9 mouse cellular contexts compared by ENCODE assay signal in genomic region chr11:107853088-107853487, GRCm38 (mm10). TPM values are rescaled to one million over a fixed set of nuclear protein-coding genes. Genes with fewer than 3 reads are reported as not detected.
A peak's percentile ranks its signal among the peaks of the same experiment; 100 is the strongest.
DNase-seq lines count a peak whose midpoint lies in the region; ATAC-seq and TF ChIP-seq lines count a peak whose summit lies in the region.
"Had no signal": no experiment of that assay in that cellular context is flagged by ENCODE, and none has a peak within 500 bp of the region (broad histone marks: within the 10 kb centered on the region; RNA-seq: fewer than 3 reads in every experiment).

No protein-coding gene starts in this region.

- H3K9me3 ChIP-seq in intestine, postnatal 0 days (ENCODE audit: control insufficient read depth) = no peaks in the 10 kb centered on the region
- H3K9me3 ChIP-seq in intestine, embryonic 15.5 days = no peaks in the 10 kb centered on the region
- H3K9me3 ChIP-seq: embryonic facial prominence, embryonic 13.5 days had no signal

- peak; percentile 76 for TF ChIP-seq CTCF in intestine, postnatal 0 days (IDR thresholded peaks at IDR 0.05; ENCODE audit: low read depth)

- WGBS in intestine, postnatal 0 days = 30% methylated on average over 1 of the region's 1 CpGs
- WGBS in intestine, embryonic 15.5 days = 29% methylated on average over 1 of the region's 1 CpGs

- 0 out of 2 replicates have a peak, but pooled peaks cover 3% of the 10 kb centered on the region for H3K27me3 ChIP-seq in intestine, postnatal 0 days (replicated peaks; ENCODE audit: control insufficient read depth, insufficient read depth, low read length)
- H3K27me3 ChIP-seq in intestine, embryonic 15.5 days (replicated peaks) = no peaks in the 10 kb centered on the region
- H3K27me3 ChIP-seq: embryonic facial prominence, embryonic 13.5 days had no signal

- H3K4me3 ChIP-seq in intestine, postnatal 0 days (ENCODE audit: low read depth, low read length) = no peak overlapping the region
- H3K4me3 ChIP-seq in intestine, embryonic 15.5 days (replicated peaks) = no peak overlapping the region
- H3K4me3 ChIP-seq: embryonic facial prominence, embryonic 13.5 days had no signal

- no peaks in the 10 kb centered on the region for H3K36me3 ChIP-seq in intestine, postnatal 0 days (ENCODE audit: control insufficient read depth, insufficient read depth)
- H3K36me3 ChIP-seq in intestine, embryonic 15.5 days = no peaks in the 10 kb centered on the region
- H3K36me3 ChIP-seq: embryonic facial prominence, embryonic 13.5 days had no signal

- H3K9ac ChIP-seq in intestine, postnatal 0 days (ENCODE audit: low read depth, low read length) = no peak overlapping the region
- H3K9ac ChIP-seq in intestine, embryonic 15.5 days = no peak overlapping the region
- H3K9ac ChIP-seq: embryonic facial prominence, embryonic 13.5 days had no signal

- intact Hi-C loops in gastrocnemius, postnatal 14 days (cut with DNase I; ENCODE audit: low total_unique reads) = loop anchor here (2.0 kb wide), 1 partner anchor 224 kb away; no protein-coding TSS in a partner anchor

- no peak overlapping the region for H3K27ac ChIP-seq in intestine, postnatal 0 days (ENCODE audit: low read depth, low read length)
- no peak overlapping the region for H3K27ac ChIP-seq in intestine, embryonic 15.5 days
- H3K27ac ChIP-seq: embryonic facial prominence, embryonic 13.5 days had no signal

- no peaks in the 10 kb centered on the region for H3K4me1 ChIP-seq in intestine, postnatal 0 days (replicated peaks; ENCODE audit: control insufficient read depth, insufficient read depth, low read length)
- 0 out of 2 replicates have a peak, but pooled peaks cover 4% of the 10 kb centered on the region for H3K4me1 ChIP-seq in intestine, embryonic 15.5 days (replicated peaks)
- H3K4me1 ChIP-seq: embryonic facial prominence, embryonic 13.5 days had no signal

- peak; percentile 4 for DNase-seq in MEL-GATA-1-ER (ENCODE audit: extremely low read depth, low read depth)
- DNase-seq in cerebellum, adult 8-10 months = peak; percentile 48
- DNase-seq in gastrocnemius, postnatal 14 days = peak; percentile 45
- DNase-seq in left cerebral cortex, adult 8-10 months (ENCODE audit: low spot score in 2 of 2) = peak; percentile 31 to 57
- peak; percentile 25 for DNase-seq in ovary, postnatal 36 days (ENCODE audit: low spot score)

- no peak for ATAC-seq in intestine, postnatal 0 days
- no peak for ATAC-seq in intestine, embryonic 15.5 days
- no peak for ATAC-seq in inflammation-experienced regulatory T-cells, adult 6 months

- no peak overlapping the region for H3K4me2 ChIP-seq in intestine, postnatal 0 days (replicated peaks; ENCODE audit: low read depth)
- no peak overlapping the region for H3K4me2 ChIP-seq in intestine, embryonic 15.5 days (replicated peaks)
- H3K4me2 ChIP-seq: embryonic facial prominence, embryonic 13.5 days had no signal

RNA-seq across cellular contexts. Expression of gene Cacng4, which starts 58.7 kb away (rescaled TPM):
- polyA plus RNA-seq in intestine, postnatal 0 days (2015; fragmentation: Nextera tagmentation; extraction: Ambion mirVana) = 0.77 and 1.7 TPM in 2 replicates
- 4.1 and 5.8 TPM in 2 replicates for polyA plus RNA-seq in intestine, embryonic 15.5 days (2015; fragmentation: Nextera tagmentation; extraction: Ambion mirVana)
- total RNA-seq in gastrocnemius, postnatal 14 days (2021) = under 1 TPM; 0.37 to 0.53 TPM
- 10 to 100 TPM; 38.7 to 48.6 (median 46.1) TPM for total RNA-seq in left cerebral cortex, adult 8-10 months (2022)
- polyA plus RNA-seq in inflammation-experienced regulatory T-cells, adult 6 months (2017; shearing (Covaris generic)) = not detected
